Mouse (Mus musculus) lung, adult 2 months (tissue): Measurements from ENCODE around the gene Methig1. TPM values are rescaled to one million over a fixed set of nuclear protein-coding genes. Genes with fewer than 3 reads are reported as not detected.
A peak's percentile ranks its signal among the peaks of the same experiment; 100 is the strongest.

Experiments
- DNase-seq: peaks from one replicate; pipeline ENCODE4 v3.0.0; 2022
- H3K4me1 ChIP-seq: fragments of 200-500 bp; 2 replicates; pipeline ENCODE4 v1.6.1; 2011; ENCODE audit warnings: low read length; ENCODE audit not compliant: control insufficient read depth, insufficient read depth
- H3K4me3 ChIP-seq: fragments of 200-500 bp; replicated peaks from 2 replicates; pipeline ENCODE3; 2011; ENCODE audit warnings: low read depth, mild to moderate bottlenecking, control low read depth, low read length; ENCODE audit errors: extremely low read depth
- CTCF ChIP-seq: fragments of 200-500 bp; IDR thresholded peaks from 2 replicates; pipeline ENCODE4 v1.5.1; 2011; ENCODE audit warnings: mild to moderate bottlenecking, low read length, control low read depth; ENCODE audit not compliant: insufficient read depth
- POLR2A ChIP-seq: fragments of 200-500 bp; IDR thresholded peaks from 2 replicates; pipeline ENCODE4 v1.6.1; 2011; ENCODE audit warnings: low read depth, mild to moderate bottlenecking, control low read depth, low read length, borderline replicate concordance; ENCODE audit errors: extremely low read depth
- WGBS: fragments of 180-500 bp; shearing (Covaris S2); methylation state at CpG from one replicate; pipeline ENCODE4 v1.1.7; 2018; 5-methylcytosine and 5-hydroxymethylcytosine counted together
- polyA plus RNA-seq: library from polyadenylated mRNA; depleted of rRNA; stranded (reverse); fragments of >200 nt; gene quantifications from 2 replicates; pipeline ENCODE4 v1.2.3, GENCODE M21; 2012

The Methig1 gene
- polyA plus RNA-seq, 1 experiment: not detected

- TF ChIP-seq POLR2A (no peak), CTCF (no peak)
- no peak for DNase-seq
- Histone ChIP-seq H3K4me3 (no peak overlapping the region), H3K4me1 (no peaks in the 10 kb centered on the region)
- 73% methylated on average over 8 of the region's 8 CpGs for WGBS
These were observed 26.7 kb downstream of the Methig1 start for GRCm38 (mm10) chr15:100379658-100380057.

- DNase-seq: no peak
- H3K4me1 ChIP-seq: no peaks in the 10 kb centered on the region
- WGBS: 61% methylated on average over 2 of the region's 2 CpGs
- H3K4me3 ChIP-seq: no peak overlapping the region
- TF ChIP-seq CTCF: no peak
- TF ChIP-seq POLR2A: no peak
These were observed 27.2 kb downstream of the Methig1 start for GRCm38 (mm10) chr15:100380104-100380503.

GRCm38 (mm10) chr15:100385705-100386104 is 32.8 kb downstream of the Methig1 start:
- Histone ChIP-seq H3K4me3 (no peak overlapping the region), H3K4me1 (peaks cover 3% of the 10 kb centered on the region; the same call in 1 of the 2 replicates)
- TF ChIP-seq CTCF: no peak
- 86% methylated on average over 9 of the region's 9 CpGs for WGBS
- no peak for DNase-seq

GRCm38 (mm10) chr15:100387544-100388223 is 34.7 kb downstream of the Methig1 start:
- Histone ChIP-seq H3K4me3 (no peak overlapping the region), H3K4me1 (peaks cover 3% of the 10 kb centered on the region; the same call in 1 of the 2 replicates)
- peak; percentile 34 for DNase-seq
- WGBS: 72% methylated on average over 17 of the region's 17 CpGs
- TF ChIP-seq POLR2A (no peak), CTCF (no peak)

GRCm38 (mm10) chr15:100388224-100388835 is 35.4 kb downstream of the Methig1 start:
- 69% methylated on average over 16 of the region's 16 CpGs for WGBS
- peaks cover 3% of the 10 kb centered on the region; the same call in 1 of the 2 replicates for H3K4me1 ChIP-seq
- H3K4me3 ChIP-seq: no peak overlapping the region
- DNase-seq: no peak
- no peak for TF ChIP-seq CTCF
- TF ChIP-seq POLR2A: no peak

GRCm38 (mm10) chr15:100388886-100389285 is 35.9 kb downstream of the Methig1 start:
- Histone ChIP-seq H3K4me3 (no peak overlapping the region), H3K4me1 (peaks cover 3% of the 10 kb centered on the region; the same call in 1 of the 2 replicates)
- WGBS: 70% methylated on average over 9 of the region's 9 CpGs
- no peak for DNase-seq
- TF ChIP-seq CTCF (no peak), POLR2A (no peak)

GRCm38 (mm10) chr15:100391066-100391465 is 38.1 kb downstream of the Methig1 start:
- Histone ChIP-seq H3K4me1 (peaks cover 3% of the 10 kb centered on the region; the same call in 1 of the 2 replicates), H3K4me3 (no peak overlapping the region)
- 66% methylated on average over 7 of the region's 7 CpGs for WGBS
- TF ChIP-seq CTCF (no peak), POLR2A (no peak)
- no peak for DNase-seq

- no peak for TF ChIP-seq POLR2A
- TF ChIP-seq CTCF: no peak
- 80% methylated on average over 7 of the region's 7 CpGs for whole genome bisulfite sequencing
- peaks cover 3% of the 10 kb centered on the region; the same call in 1 of the 2 replicates for H3K4me1 ChIP-seq
- no peak overlapping the region for H3K4me3 ChIP-seq
- no peak for DNase-seq
These were observed 38.6 kb downstream of the Methig1 start for GRCm38 (mm10) chr15:100391599-100391998.

GRCm38 (mm10) chr15:100393016-100393415 is 40.1 kb downstream of the Methig1 start:
- TF ChIP-seq POLR2A: no peak
- no peak for TF ChIP-seq CTCF
- 79% methylated on average over 11 of the region's 11 CpGs for WGBS
- H3K4me1 ChIP-seq: peaks cover 3% of the 10 kb centered on the region; the same call in 1 of the 2 replicates
- DNase-seq: no peak
- no peak overlapping the region for H3K4me3 ChIP-seq

- DNase-seq: no peak
- Histone ChIP-seq H3K4me3 (no peak overlapping the region), H3K4me1 (no peaks in the 10 kb centered on the region)
- TF ChIP-seq CTCF: no peak
- WGBS: 95% methylated on average over 3 of the region's 3 CpGs
These were observed 42.6 kb downstream of the Methig1 start for GRCm38 (mm10) chr15:100395561-100395960.
